Mouse (Mus musculus): Measurements from ENCODE around the gene Gm973. TPM values are rescaled to one million over a fixed set of nuclear protein-coding genes. Genes with fewer than 3 reads are reported as not detected.
A peak's percentile ranks its signal among the peaks of the same experiment; 100 is the strongest.
"Not testable (repeated sequence)": the region's sequence is repeated elsewhere in the genome, so short reads cannot be mapped to it uniquely, and the experiment has no call there.

Gm973 gene
- polyA plus RNA-seq, 1 experiment from 2014 or later, result 0.15 TPM

DNA sequence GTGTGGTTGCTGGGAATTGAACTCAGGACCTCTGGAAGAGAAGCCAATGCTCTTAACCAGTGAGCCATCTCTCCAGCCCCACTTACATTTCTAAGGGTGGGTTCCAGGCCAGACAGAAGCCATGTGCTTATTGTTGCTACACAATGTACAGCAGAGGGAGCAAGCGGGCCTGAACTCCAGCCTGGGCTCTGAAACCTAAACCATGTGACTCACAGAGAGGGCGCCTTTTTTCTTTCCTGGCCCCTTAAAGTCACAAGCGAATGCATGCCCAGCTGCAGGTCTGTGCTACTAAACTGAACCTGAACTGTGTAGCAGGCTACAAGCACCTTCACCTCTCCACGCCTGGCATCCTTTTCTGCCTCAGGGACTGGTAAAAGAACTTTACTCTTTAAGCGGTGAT lies 92.9 kb downstream of the Gm973 start:
- WGBS, result 68% methylated on average over 5 of the region's 5 CpGs
- Histone ChIP-seq H3K4me1 (replicated peaks) (no peaks in the 10 kb centered on the region), H3K9ac (no peak overlapping the region), H3K9me3 (replicated peaks) (no peaks in the 10 kb centered on the region), H3K27ac (ENCODE audit: poor library complexity, severe bottlenecking) (no peak overlapping the region), H3K27me3 (replicated peaks) (no peaks in the 10 kb centered on the region), H3K4me3 (no peak overlapping the region), H3K36me3 (no peaks in the 10 kb centered on the region), H3K4me2 (no peak overlapping the region)
- ATAC-seq (ENCODE audit: insufficient number of reproducible peaks, low FRiP score), result no peak

DNA sequence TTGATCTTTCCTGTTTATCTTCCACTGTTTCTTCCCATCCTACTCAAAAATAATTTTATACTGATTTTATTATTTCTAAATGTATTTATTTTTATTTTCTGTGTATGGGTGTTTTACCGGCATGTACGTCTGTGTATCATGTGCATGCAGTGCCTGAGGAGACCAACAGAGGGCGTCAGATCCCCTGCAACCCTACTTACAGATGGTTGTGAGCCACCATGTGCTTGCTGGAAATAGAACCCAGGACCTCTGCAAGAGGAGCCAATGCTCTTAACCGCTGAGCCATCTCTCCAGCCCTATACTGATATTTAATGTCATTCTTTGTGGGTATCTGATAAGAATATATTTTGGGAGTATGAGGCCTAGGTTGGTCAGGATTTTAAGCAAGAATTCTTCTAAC lies 93.4 kb downstream of the Gm973 start:
- WGBS, result 74% methylated on average over 4 of the region's 4 CpGs
- Histone ChIP-seq H3K27me3 (replicated peaks) (no peaks in the 10 kb centered on the region), H3K27ac (ENCODE audit: poor library complexity, severe bottlenecking) (peak overlapping the region; percentile 23), H3K4me2 (no peak overlapping the region), H3K4me1 (replicated peaks) (no peaks in the 10 kb centered on the region), H3K9ac (no peak overlapping the region), H3K36me3 (no peaks in the 10 kb centered on the region), H3K4me3 (no peak overlapping the region), H3K9me3 (replicated peaks) (no peaks in the 10 kb centered on the region)
- no peak for ATAC-seq (ENCODE audit: insufficient number of reproducible peaks, low FRiP score)

DNA sequence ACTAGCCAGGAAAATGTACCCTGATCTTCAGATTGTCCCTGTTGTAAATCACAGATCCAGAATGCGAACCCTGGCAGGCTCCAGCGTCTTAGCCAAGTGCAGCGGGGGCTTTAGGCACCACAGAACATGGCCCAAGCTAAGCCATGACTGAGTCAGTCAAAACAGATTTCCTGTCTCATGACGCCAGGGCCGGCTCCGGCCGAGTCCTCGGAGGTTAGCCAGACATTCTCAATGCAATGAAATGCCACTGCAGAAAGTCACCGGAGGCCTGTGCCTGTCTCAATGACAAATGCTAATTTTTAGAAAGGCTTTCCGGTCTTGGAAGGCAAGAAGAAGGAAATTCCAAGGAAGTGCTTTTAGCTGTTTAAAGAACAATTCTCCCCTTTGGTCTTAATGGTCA lies 93.8 kb downstream of the Gm973 start:
- peak overlapping the region; percentile 41; the same call in 1 of the 2 replicates for H3K27ac ChIP-seq (ENCODE audit: poor library complexity, severe bottlenecking)
- no peak overlapping the region for H3K4me2 ChIP-seq
- 0 out of 2 replicates have a peak, but pooled peaks have one; percentile 33 for ATAC-seq (ENCODE audit: insufficient number of reproducible peaks, low FRiP score)
- H3K36me3 ChIP-seq, result no peaks in the 10 kb centered on the region
- H3K9ac ChIP-seq, result no peak overlapping the region
- WGBS, result 53% methylated on average over 10 of the region's 10 CpGs
- no peaks in the 10 kb centered on the region for H3K4me1 ChIP-seq (replicated peaks)
- H3K4me3 ChIP-seq, result no peak overlapping the region
- no peaks in the 10 kb centered on the region for H3K9me3 ChIP-seq (replicated peaks)
- no peaks in the 10 kb centered on the region for H3K27me3 ChIP-seq (replicated peaks)

DNA sequence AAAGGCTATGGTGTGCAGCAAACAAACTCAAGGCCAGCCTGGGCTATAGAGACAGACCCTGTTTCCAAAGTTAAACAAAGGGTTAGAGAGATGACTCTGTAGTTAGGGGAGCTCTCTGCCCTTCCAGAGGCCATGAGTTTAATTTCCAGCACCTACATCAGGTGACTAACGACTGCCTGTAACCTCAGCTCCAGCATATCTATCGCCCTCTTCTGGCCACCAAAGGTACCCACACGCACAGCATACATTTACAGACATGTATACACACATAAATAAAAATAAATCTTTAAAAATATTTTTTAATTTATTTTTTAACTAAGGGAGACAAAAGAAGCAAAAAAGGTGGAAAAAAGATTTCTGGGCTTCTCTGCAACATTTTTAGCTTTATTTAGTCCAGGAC lies 94.9 kb downstream of the Gm973 start:
- Histone ChIP-seq H3K27me3 (replicated peaks) (no peaks in the 10 kb centered on the region), H3K4me1 (replicated peaks) (no peaks in the 10 kb centered on the region), H3K4me2 (no peak overlapping the region), H3K36me3 (no peaks in the 10 kb centered on the region), H3K9me3 (replicated peaks) (no peaks in the 10 kb centered on the region), H3K4me3 (no peak overlapping the region), H3K27ac (ENCODE audit: poor library complexity, severe bottlenecking) (no peak overlapping the region), H3K9ac (no peak overlapping the region)
- ATAC-seq (ENCODE audit: insufficient number of reproducible peaks, low FRiP score), result no peak
- WGBS, result 88% methylated on average over 3 of the region's 3 CpGs

DNA sequence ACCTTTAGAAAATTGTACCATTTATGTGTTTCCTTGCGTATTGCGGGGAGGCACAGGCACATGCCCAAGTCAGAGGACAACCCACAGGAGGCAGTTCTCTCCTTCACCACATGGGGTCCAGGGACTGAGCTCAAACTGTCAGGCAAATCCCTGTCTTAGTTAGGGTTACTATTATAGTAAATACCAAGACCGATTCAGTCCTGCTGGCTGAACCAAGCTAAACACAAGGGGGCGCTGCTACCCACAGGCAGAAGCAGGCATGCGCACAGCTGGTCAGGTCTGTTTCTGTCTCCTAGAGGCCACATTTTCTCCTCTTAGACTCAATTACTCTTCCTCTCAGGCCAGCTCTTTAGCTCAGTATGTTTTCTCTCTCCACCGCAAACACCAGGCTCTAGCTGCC lies 97.7 kb downstream of the Gm973 start:
- Histone ChIP-seq H3K27me3 (replicated peaks) (0 out of 2 replicates have a peak, but pooled peaks cover 3% of the 10 kb centered on the region), H3K9ac (no peak overlapping the region), H3K4me3 (no peak overlapping the region), H3K4me2 (no peak overlapping the region), H3K9me3 (replicated peaks) (no peaks in the 10 kb centered on the region), H3K4me1 (replicated peaks) (no peaks in the 10 kb centered on the region), H3K27ac (ENCODE audit: poor library complexity, severe bottlenecking) (no peak overlapping the region), H3K36me3 (no peaks in the 10 kb centered on the region)
- WGBS, result 40% methylated on average over 6 of the region's 6 CpGs
- ATAC-seq (ENCODE audit: insufficient number of reproducible peaks, low FRiP score), result no peak

DNA sequence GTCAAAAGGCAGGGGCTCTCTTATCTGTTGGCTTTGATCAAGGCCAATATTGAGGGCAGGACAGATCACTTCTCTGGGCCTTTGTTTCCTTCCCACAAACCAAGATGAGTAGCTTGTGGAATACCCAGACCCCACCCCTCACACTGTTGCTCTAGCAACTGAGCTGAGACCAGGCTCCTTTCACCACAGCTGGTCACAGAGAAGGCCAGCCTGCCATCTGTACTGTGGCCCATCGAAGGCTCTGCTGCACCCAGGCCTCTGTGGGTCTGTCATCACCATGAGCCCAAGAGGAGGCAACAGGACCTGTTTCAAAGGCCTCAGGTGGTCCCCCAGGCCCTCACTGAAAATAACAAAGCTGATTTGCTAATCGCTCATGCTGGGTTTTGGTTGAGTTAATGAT lies 99.0 kb downstream of the Gm973 start:
- Histone ChIP-seq H3K9me3 (replicated peaks) (no peaks in the 10 kb centered on the region), H3K36me3 (no peaks in the 10 kb centered on the region), H3K4me1 (replicated peaks) (no peaks in the 10 kb centered on the region), H3K9ac (no peak overlapping the region), H3K4me2 (no peak overlapping the region), H3K27me3 (replicated peaks) (0 out of 2 replicates have a peak, but pooled peaks cover 3% of the 10 kb centered on the region), H3K4me3 (no peak overlapping the region), H3K27ac (ENCODE audit: poor library complexity, severe bottlenecking) (no peak overlapping the region)
- WGBS, result 81% methylated on average over 2 of the region's 2 CpGs
- ATAC-seq (ENCODE audit: insufficient number of reproducible peaks, low FRiP score), result no peak

DNA sequence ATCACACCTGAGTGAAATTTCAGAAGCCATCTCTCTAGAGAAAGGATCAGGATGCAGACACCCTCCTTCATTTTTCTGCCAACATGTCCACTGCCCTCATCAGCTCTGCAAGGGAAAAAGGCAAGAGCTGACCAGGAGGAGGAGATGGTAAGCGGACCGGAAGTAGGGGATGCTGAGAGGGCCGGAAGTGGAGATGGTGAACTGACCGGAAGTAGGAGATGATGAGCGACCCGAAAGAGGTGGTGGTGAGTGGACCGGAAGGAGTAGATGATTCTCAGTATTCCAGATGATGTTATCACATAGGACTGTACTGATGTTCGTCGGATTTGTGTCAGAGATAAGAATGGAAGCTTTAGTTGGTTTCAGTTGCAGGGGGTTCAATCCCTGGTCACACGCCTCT lies 103.1 kb downstream of the Gm973 start:
- no peaks in the 10 kb centered on the region for H3K9me3 ChIP-seq (replicated peaks)
- H3K27ac ChIP-seq (ENCODE audit: poor library complexity, severe bottlenecking), result no peak overlapping the region
- H3K4me2 ChIP-seq, result no peak overlapping the region
- ATAC-seq (ENCODE audit: insufficient number of reproducible peaks, low FRiP score), result no peak
- 0 out of 2 replicates have a peak, but pooled peaks cover 3% of the 10 kb centered on the region for H3K27me3 ChIP-seq (replicated peaks)
- no peak overlapping the region for H3K4me3 ChIP-seq
- no peak overlapping the region for H3K9ac ChIP-seq
- H3K36me3 ChIP-seq, result no peaks in the 10 kb centered on the region
- H3K4me1 ChIP-seq (replicated peaks), result no peaks in the 10 kb centered on the region
- WGBS, result 76% methylated on average over 10 of the region's 10 CpGs

DNA sequence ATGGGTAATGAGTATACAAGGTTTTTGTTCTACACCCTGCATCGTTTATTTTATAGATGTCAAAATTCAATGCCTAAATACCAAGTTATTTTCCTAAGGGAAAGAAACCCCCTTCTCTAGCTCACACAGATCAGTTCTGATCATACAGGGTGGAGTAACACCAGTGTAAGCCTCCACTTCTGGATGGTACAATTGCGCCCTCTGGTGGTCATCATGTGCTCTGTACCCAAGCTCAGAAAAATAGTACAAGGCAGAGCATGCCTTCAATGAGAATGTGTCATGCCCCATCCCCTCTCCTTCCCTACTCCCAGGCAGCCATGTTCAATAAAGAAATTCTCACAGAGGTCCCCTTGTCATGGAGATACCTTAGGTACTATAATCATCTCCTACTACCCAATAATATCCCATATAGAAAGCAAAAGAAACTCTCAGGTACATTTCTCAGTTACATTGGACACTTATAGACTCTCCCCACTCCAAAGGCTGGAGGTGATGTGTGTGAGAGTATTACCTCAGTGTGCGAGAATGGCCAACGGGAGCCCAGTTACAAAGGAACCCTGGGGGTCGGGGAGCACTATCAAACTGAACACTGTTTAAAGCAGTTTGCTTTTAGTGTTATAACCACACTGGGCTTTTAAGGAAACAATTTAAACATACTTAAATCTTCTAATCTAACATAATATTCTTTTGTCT lies 107.4 kb downstream of the Gm973 start:
- ATAC-seq (ENCODE audit: insufficient number of reproducible peaks, low FRiP score), result peak; percentile 77
- Histone ChIP-seq H3K27me3 (replicated peaks) (no peaks in the 10 kb centered on the region), H3K9me3 (replicated peaks) (no peaks in the 10 kb centered on the region), H3K9ac (no peak overlapping the region), H3K27ac (ENCODE audit: poor library complexity, severe bottlenecking) (no peak overlapping the region), H3K4me1 (replicated peaks) (no peaks in the 10 kb centered on the region), H3K4me3 (no peak overlapping the region), H3K4me2 (no peak overlapping the region), H3K36me3 (no peaks in the 10 kb centered on the region)
- 22% methylated on average over 5 of the region's 5 CpGs for WGBS

DNA sequence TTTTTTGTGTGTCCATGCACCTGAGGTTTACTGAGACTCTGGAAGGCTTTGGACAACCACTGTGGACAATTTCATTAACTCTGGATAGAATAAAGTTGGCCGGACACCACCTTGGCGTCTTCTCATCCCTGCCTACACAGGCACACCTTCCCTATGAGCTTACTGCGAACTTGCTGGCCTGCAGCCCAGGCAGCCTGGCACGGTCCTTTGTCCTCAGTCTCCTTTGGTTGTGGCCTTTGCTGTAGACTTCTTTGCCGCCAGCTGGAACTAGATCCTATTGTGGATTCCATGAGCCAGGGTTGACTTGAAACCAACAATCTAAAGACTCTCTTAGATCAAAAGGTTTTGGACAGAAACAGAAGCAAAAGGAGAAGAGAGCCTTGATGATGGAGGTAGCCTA lies 109.3 kb downstream of the Gm973 start:
- no peaks in the 10 kb centered on the region for H3K36me3 ChIP-seq
- H3K4me2 ChIP-seq, result no peak overlapping the region
- no peaks in the 10 kb centered on the region for H3K9me3 ChIP-seq (replicated peaks)
- H3K27ac ChIP-seq (ENCODE audit: poor library complexity, severe bottlenecking), result no peak overlapping the region
- H3K27me3 ChIP-seq (replicated peaks), result no peaks in the 10 kb centered on the region
- 83% methylated on average over 5 of the region's 5 CpGs for WGBS
- H3K4me1 ChIP-seq (replicated peaks), result no peaks in the 10 kb centered on the region
- H3K4me3 ChIP-seq, result no peak overlapping the region
- no peak for ATAC-seq (ENCODE audit: insufficient number of reproducible peaks, low FRiP score)
- H3K9ac ChIP-seq, result no peak overlapping the region

DNA sequence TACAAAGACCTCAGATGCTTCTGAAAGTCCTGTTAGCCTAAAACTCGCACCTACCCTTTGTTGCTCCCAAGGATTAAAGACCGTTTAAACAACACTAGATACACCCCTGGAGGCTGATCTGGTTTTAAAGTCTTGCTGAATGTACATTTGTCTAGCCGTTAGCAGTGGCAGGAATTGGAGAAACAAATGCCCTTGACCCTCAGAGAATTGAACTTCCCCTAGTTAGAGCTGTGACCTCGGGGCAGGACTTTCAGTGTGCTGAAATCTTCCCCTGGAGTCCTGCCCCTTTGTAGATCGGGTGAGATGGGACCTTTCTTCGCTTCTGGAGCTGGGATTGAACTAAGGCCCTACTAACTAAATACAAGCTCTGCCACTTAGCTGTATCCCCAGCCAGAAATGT lies 113.1 kb downstream of the Gm973 start:
- H3K36me3 ChIP-seq, result no peaks in the 10 kb centered on the region
- H3K4me1 ChIP-seq (replicated peaks), result peaks cover 8% of the 10 kb centered on the region
- 46% methylated on average over 6 of the region's 6 CpGs for WGBS
- no peaks in the 10 kb centered on the region for H3K27me3 ChIP-seq (replicated peaks)
- no peaks in the 10 kb centered on the region for H3K9me3 ChIP-seq (replicated peaks)
- H3K4me2 ChIP-seq, result no peak overlapping the region
- no peak overlapping the region for H3K4me3 ChIP-seq
- H3K27ac ChIP-seq (ENCODE audit: poor library complexity, severe bottlenecking), result no peak overlapping the region
- no peak overlapping the region for H3K9ac ChIP-seq
- no peak for ATAC-seq (ENCODE audit: insufficient number of reproducible peaks, low FRiP score)

DNA sequence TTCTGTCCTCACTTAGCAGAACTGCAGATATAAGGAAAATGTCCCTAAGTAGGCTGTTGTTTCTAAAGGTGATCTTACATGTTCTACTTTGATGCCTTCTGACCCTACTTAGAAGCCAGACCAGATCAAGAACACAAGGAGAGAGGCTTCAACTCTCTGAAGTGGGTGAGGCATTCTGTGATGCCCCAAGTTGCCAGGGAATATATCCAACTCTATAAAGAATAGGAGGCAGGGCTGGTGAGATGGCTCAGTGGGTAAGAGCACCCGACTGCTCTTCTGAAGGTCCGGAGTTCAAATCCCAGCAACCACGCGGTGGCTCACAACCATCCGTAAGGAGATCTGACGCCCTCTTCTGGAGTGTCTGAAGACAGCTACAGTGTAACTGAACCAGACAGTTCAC lies 114.3 kb downstream of the Gm973 start:
- H3K9ac ChIP-seq; H3K4me2 ChIP-seq; H3K9me3 ChIP-seq (replicated peaks); H3K27me3 ChIP-seq (replicated peaks); H3K4me3 ChIP-seq; ATAC-seq (ENCODE audit: insufficient number of reproducible peaks, low FRiP score); H3K36me3 ChIP-seq; H3K27ac ChIP-seq (ENCODE audit: poor library complexity, severe bottlenecking): not testable (repeated sequence)
- 87% methylated on average over 6 of the region's 6 CpGs for WGBS
- peaks cover 11% of the 10 kb centered on the region for H3K4me1 ChIP-seq (replicated peaks)
